Mouse (Mus musculus) natural killer cell, adult 2 months (primary cell): ENCODE measurements around the gene Gm28778.
"Not testable (repeated sequence)": the region's sequence is repeated elsewhere in the genome, so short reads cannot be mapped to it uniquely, and the experiment has no call there.

ENCODE experiments used
- DNase-seq, 2 experiments: peaks; one replicate each; pipeline ENCODE4 v3.0.0; 2022; ENCODE audit warnings: low spot score in 2 of 2

Gm28778 gene

DNA sequence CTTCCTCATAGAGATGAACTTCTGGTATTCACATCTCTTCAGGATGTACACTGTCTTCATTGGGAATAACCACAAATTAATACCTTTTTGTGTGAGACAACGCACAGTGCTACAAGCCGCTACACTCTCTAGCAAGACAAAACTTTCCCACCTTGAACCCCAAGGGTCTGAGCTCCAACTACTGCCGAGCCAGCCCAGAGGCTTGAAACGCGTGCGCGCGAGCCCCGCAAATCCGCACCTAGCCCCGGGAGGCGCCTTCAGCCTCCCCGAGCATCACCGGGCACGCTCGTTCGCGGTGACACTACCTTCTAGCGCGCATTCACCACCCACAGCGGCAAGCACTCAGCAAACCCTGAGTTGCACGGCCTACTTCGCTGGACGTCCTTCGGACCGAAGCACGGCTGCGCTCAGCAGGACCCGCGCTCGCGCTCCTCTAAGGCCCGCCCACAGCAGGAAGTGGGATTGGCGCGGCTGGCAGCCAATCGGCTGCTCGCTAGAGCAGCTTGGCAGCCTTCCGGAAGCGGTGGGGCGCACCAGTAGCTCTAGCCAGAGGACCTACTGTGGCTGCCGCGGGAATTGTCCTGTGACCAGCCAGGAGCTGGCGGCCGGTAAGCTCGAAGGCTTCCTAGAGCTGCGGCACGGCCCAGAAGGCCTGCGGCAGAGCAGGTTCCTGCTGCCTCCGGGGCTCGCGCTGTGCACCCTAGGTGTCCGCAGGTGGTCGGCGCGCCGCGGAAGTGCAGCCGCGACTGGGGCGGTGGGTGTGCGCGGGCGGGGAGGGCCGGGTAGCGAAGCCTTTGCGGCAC, at the start of gene Gm28778, which contains the start of the genes Pms1 and Ormdl1:
TSS of gene Gm28778 (plus strand) at position 531 of the 803 bp plus-strand sequence.
TSS of gene Pms1 (minus strand) at position 438 of the 803 bp plus-strand sequence.
TSS of gene Ormdl1 (plus strand) at position 515 of the 803 bp plus-strand sequence.
- peak; percentile 88 to 89 for DNase-seq

DNA sequence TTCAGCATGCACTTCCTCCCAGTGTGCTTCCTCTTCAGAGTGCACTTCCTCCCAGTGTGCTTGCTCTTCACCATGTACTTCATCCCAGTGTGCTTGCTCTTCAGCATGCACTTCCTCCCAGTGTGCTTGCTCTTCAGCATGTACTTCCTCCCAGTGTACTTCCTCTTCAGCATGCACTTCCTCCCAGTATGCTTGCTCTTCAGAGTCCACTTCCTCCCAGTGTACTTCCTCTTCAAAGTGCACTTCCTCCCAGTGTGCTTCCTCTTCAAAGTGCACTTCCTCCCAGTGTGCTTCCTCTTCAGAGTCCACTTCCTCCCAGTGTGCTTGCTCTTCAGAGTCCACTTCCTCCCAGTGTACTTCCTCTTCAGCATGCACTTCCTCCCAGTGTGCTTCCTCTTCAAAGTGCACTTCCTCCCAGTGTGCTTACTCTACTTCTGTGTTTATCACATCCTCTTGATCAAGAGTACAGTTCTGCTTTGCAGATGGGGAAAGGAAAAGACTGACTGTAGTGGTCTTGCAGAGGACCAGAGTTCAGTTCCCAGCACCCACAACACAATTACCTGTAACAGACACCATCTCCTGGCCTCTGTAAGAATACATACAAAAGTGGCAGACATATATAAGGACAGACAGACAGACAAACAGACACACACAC, 31.8 kb upstream of the Gm28778 start:
- not testable (repeated sequence) for DNase-seq

DNA sequence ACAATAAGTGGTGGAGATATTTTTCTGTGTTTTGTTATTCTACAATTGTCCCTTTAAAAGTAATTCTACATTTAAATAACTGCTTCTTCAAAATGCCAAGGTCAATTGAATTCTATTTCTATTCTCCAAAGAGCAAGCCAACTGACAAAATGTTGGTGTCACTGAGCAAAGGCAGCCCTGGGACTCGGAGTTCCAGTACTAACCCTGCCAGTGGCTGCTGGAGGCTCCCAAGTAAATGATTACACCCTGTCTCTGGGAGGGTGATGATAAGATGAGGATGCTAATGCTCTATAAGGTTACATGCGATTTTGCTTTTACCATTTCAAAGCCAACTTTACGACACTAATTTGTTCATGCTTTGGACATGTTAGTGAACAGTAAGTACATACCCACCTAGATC, 27.0 kb upstream of the Gm28778 start:
- DNase-seq, result no peak

DNA sequence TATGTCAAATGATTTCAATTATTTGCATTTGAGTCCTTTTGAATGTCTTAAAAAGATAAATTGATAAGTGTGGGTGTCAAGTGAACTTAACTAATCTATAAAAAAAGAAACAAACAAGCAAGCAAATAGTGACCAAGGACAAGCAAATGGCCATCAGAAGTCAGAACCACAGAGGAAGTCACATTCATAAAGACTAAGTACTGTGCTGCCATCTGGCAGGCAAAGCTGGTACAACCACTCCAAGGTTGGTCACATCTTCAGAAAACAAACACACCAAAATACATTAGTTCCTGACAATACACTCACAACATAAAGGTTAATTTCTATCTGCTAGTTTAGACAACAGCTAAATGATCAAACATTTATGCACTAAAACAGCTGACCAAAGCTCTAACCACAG, 24.3 kb upstream of the Gm28778 start:
- DNase-seq, result no peak

DNA sequence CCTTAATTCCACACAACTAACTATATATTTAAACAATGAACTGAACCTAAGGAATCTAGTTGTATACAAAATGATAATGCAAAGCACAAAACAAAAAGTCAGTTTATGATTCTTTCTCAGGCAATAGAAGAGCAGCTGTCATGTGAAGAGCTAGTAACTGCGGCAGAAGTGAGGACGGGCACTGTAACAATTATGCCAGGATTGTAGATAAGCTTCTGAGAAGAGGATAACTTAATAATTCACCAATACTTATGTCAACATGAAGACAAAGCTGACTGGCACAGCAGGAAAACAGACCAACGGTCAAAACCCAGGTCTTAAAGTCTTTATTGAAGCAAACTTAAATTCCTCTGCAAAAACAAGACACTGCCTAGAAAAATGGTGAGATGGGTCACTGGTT, 5.7 kb upstream of the Gm28778 start:
- DNase-seq, result no peak

DNA sequence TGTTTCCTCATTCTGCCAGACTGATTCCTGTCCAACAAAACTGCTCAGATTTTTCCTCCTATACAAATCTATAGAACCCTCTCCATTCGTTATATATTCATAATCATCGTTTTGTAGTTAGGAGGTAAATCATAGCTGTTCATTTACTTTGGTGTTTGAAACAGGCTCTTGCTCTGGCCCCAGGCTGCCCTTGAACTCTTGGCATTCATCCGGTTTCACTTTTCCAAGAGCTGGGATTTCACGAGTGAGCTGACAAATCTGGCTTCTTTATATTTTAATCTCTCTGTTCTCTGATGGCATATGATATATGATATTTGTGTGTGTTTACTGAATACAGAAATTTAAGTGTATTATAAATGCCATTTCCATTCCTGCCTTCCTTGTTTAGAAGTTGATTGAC, 3.6 kb downstream of the Gm28778 start:
- DNase-seq, result no peak

DNA sequence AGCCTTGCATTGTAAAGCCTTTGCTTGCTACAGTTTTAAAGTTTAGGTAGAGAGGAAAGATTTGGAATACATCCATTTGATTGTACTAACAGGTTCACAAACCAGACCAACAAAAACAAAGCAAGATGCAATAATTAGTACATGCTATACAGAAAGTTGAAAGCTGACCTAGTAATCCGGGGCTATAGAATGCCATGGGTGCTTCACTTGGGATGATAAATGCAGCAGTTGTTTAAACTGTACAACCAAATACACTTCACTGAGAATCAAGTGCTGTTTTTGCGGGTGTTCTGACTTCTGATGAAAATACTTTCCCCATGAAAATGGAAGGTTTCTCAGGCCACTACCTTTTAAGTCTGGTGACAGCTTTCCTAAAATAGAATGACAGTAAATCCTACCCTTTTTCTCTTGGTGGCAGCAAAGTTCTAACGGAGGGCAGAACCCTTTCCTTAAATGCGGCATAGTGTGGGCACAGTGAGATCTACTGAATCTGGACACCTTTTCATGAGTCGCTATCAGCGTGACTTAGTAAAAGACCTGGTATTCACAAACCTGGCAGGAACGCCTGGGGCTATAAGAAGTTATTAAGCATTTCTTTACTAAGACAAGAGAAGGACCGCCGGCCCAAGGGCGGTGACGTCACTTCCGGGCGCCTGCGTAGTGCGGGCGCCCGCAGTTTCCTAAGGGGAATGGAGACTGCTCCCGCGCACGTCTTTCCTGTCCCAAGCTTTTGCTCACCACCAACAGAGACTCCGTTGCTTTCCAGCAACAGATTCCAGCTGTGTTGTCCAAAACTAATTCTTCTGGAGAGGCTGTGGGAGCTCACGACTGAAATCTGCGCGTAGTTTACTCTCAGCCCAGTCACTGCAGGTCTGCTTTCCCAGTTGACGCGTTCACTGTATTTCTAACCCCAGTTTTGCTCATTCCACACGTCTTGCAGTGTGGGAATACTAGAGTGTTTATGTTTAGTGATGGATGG, 16.4 kb downstream of the Gm28778 start, which contains the start of gene Osgepl1:
TSS of gene Osgepl1 (plus strand) at position 636 of the 979 bp plus-strand sequence.
- DNase-seq, result peak; percentile 68 to 73

DNA sequence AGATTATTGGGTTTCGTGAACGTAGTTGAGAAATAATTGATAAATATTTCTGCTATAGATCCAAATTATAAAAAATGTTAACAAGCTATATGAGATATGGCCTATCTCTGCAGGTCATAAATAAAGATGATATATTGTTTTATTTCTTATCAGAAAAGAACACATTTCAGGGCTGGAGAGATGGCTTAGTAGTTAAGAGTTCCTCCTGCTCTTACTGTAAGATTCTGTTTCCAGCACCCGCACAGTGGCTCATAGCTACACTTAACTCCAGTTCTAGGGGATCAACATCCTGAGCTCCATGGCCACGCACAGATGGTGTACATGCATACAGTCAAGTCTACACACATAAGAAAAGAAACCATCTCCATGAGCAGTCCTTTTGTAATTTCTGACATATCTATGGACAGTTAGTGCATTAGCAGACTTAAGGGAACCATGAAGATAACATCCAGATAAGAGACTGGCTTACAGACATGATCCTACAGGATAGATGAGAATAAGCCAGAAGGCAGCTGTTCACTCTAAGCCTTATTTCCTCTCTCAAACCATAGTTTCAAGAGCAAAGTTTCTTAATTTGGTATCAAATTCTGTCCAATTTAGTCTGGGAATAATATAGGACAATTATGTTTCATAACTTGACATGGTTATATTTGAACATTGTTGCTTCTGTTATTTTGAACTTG, 24.9 kb downstream of the Gm28778 start:
- no peak for DNase-seq

DNA sequence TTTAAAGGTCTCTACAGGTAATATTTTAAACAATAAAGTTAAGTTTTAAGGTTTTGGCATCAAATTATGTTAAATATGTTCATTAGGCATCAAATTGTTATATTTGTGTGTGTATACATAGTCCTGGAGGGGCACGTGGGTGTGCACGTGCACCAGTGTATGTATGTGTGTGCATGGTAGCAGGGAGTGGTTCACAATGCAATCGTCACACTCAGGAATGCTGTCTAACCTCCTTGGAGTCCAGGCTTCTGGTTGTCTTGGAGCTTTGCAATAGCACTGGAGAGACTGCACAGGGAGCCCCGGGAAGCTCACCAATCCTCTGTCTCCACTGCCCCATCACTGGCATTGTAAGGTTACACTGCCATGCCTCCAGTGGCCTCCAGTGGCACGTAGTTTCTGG, 26.3 kb downstream of the Gm28778 start:
- DNase-seq, result no peak

DNA sequence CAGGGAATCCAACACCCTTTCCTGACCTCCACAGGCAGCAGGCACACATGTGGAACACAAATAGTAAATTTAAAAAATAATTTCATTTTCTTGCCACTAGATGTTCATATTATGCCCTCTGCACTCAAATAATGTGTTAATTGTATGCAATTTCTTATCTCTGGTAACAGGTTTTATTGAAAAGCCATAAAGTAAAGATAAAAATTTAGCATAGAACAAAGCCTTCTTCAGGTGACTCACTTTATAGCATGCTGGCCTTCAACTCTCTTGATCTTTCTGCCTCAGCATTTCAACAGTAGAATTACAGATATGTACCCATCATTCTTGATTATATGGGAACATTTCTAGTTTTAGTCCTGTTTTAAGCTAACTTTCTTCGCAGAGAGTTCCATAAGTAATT, 27.4 kb downstream of the Gm28778 start:
- no peak for DNase-seq

DNA sequence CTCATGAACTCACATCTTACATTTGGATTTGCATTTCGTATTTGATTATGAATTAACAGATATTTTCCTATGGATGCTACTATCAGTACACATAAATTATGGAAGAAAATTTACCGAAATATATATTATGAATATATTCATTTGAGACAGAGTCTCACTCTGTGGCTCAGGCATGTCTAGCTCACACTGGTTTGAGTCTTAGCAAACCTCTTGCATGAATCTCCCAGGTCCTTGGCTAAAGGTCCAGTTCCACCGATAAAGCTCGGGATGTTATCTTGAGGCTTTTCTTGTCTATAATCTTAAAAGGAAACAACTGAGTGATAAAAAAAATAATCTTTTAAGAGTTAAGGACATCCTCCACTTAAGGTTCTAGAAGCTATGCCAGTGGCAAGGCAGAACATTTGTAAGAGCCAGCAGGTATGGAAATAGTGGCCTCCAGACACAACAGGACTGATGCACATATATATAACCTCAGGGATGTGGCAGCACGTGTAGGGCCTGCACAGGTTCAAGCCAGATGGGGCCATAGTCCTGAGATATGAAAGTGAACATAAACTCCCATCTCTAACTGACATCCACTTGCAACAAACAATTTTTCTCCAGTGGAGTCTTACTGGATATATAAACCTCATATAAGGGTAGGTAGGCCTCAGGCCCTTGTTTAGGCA, 28.1 kb downstream of the Gm28778 start:
- no peak for DNase-seq

DNA sequence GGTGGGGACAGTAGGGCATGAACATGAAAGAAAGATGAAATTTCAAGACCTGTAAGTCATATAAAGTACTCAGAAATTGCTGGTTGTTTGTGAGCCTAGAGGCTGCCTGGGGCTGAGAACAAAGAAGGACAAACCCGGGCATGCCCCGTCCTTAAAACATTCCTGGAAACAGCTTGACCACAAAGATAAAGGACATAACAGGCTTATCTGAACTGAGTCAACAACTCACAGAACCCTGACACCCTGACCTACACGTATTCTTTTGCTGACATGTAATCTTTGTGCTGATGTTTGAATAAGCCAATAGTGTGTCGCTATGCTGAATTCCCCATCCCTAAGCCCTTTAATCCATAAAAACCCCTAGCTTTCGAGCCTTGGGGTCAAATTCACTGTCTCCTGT, 36.6 kb downstream of the Gm28778 start:
- not testable (repeated sequence) for DNase-seq

DNA sequence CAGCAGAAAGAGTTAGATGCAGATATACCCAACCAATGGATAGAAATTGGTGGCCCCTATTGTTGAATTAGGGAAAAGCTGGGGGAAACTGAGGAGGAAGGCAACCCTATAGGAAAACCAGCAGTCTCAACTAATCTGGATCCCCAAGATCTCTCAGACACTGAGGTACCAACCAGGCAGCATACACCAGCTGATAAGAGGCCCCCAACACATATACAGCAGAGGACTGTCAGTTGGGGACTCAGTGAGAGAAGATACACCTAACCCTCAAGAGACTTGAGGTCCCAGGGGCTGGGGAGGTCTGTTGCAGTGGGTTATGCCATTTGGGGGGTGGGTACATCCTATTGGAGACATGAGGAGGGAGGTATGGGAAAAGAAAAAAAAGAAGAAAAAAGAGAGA, 38.6 kb downstream of the Gm28778 start:
- no peak for DNase-seq

DNA sequence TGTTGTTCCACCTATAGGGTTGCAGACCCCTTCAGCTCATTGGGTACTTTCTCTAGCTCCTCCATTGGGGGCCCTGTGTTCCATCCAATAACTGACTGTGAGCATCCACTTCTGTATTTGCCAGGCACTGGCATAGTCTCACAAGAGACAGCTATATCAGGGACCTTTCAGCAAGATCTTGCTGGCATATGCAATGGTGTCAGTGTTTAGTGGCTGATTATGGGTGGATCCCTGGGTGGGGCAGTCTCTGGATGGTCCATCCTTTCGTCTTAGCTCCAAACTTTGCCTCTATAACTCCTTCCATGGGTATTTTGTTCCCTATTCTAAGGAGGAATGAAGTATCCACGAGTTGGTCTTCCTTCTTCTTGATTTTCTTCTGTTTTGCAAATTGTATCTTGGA, 40.5 kb downstream of the Gm28778 start:
- not testable (repeated sequence) for DNase-seq

DNA sequence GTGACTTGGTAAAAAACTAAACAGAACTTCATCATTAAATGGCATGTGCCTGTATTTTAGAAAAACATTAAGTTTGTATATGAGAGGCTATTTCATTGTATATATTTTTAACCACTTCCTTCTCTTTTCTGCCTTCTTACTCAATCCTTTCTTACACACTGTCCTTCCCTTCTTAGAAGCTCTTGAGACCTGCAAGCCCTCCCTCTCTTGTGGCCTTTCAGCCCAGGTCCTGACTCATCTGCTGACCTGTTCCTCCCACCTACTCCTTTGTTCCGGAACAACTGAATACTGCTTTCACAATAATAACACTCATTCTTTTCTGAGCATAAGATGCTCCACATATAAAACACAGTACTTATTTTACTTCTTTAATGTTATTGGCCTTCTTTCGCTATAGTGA, 44.2 kb downstream of the Gm28778 start:
- no peak for DNase-seq

DNA sequence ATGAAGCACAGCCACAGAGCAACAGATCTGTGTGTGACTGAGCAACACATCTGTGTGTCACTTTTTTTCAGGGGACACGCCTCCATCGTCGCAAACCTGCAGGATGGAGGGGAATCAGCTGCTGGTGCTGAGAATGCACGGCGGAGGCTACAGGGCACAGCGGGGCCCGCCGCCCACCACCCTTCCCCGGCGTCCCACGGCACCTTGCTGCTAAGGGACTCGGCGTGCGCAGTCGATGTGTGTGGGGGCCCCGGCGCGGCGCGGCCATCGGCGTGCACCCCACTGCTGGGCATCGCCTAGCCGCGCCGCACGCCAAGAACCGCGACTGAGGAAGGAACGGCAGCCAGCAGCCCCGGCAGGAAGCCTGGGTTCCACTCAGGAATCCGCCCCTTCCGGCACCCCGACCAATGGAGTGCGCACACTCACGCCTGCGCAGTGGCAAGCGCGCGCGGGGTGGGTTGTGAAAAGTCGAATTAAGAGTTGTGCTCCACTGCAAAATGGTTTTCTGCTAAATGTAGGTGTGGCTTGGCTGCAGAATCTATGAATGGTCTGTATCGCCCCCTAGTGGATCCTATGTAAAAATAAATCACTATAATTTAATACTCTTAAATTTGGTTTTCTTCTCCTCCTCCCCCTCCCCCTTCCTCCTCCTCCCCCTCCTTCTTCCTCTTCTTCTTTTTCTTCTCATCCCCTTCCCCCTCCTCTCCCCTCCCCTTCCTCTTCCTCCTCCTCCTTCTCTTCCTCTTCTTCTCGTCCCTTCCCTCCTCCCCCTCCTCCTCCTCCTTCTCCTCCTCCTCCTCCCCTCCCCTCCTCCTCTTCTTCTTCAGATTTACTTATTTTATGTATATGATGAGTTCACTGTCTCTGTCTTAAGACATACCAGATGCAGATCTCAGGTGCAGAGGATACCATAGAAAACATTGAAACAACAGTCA, 55.7 kb downstream of the Gm28778 start, which contains the start of the genes Asdurf, Gm28551 and Asnsd1:
TSS of gene Asdurf (minus strand) at position 293 of the 935 bp plus-strand sequence.
TSS of gene Gm28551 (minus strand) at position 341 of the 935 bp plus-strand sequence.
TSS of gene Asnsd1 (minus strand) at position 426 of the 935 bp plus-strand sequence.
- DNase-seq, result peak; percentile 99

DNA sequence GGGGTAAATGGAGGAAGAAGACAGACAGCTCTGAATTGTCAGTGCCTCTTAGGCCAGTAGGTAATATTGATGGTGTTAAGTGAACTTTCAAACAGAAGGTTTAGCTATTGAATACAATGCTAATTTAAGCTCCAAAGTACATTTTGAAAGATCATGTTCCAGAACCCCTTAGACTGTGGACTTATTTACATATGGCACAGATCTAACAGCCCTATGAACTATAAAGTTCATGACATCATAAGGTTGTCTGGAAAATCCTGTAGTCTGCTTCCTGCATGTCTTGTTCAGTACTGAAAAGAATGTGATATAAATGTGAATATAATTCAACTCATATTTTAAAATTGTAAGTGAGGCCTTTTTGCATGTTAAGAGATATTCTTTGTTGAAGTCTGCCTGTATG, 62.1 kb downstream of the Gm28778 start:
- no peak for DNase-seq
